Mouse (Mus musculus): Measurements from ENCODE around the gene Itm2b. TPM values are rescaled to one million over a fixed set of nuclear protein-coding genes. Genes with fewer than 3 reads are reported as not detected.

Gene Itm2b
- polyA plus RNA-seq, 1 experiment from 2014 or later: 1,514 TPM

DNA sequence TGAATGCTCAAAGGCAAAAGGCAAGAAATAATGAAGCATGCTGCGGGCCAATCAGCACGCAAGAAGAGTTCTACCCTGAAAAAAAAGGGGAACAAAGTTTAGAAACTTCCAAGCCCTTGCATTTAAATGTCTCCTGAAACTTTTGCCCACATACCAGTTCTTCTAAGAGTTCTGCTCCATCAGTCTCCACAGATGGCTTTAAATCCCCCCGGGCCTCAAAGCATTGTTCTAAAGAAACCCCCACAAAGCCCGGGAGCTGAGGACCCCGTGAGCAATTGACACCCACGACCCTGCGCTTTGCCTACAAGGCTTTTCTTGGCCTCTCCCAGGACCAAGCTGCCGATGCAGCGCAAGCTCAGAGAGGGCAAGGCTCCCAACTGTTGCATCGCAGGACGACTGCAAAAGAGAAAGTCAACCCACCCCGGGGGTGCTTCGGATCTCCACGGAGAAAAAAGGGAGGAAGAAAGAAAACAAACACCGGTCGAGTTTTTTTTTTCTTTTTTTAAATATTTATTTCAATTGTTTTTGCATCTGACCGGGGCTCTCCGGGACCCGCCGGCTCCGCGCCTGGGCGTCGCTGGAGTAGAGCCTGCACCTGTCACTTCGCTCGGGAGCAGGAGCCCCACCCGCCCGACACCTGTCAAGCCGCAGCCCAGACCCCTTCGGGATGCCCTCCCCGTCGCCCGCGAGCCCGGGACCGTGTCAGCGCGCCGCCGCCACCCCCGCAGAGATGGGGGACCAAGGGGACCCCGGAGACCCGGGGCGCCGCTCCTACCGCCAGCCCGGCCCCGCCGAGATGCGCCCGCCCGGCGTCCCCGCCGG, 60.2 kb downstream of the Itm2b start:
- DNase-seq (ENCODE audit: low spot score): peak; percentile 56

DNA sequence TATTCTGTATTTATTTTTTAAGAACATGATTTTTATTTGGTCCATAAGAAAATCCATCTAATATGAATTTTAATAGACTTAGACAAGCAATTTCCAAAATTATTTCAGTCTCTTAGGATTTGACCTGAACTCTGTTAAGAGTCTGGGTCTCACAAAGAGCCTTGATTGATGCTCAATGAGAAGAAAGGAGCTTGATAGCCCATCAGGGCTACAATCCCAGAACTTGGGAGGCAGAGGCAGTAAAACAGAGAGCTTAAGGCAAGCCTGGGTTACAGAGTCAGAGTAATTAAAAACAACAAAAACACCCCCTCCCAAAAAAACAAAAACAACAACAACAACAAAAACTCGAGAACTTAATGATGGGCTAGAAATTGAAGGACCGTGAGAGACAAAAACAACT, 61.1 kb downstream of the Itm2b start:
- DNase-seq (ENCODE audit: low spot score): no peak

DNA sequence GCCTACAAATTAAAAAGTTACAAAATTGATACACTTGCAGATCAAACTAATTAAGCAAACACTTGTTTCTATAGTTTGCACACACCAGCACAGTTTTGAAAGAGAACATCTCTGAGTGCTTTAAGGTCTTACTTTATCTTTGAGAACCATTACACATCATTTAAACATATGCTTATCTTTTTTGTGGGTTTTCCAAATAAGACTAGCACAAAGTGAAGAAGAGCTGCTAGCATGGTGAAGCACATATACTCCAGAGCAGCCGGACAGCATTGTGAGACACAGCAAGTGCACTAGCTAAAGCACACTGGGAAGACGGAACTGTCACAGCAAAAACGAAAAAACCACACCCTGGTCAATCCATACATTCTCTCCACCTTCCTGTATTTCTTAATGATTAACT, 62.9 kb downstream of the Itm2b start:
- no peak for DNase-seq (ENCODE audit: low spot score)

DNA sequence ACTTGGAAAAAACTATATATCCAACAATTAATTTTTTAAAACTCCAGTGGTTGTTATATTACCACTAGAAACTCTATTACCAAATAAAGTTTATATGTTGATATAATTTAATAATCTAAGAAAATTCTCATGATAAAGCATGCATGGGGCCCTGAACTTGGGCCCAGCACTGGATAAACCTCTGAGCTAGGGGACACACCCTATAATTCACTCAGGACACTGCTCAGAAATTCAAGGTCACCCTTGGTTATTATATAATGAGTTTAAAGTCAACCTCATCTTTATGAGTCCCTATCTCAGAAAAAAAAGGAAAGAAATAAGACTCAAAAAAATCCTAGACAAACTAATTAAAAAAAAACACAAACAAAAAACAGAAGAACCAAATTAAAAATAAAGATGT, 68.2 kb downstream of the Itm2b start:
- DNase-seq (ENCODE audit: low spot score): no peak

DNA sequence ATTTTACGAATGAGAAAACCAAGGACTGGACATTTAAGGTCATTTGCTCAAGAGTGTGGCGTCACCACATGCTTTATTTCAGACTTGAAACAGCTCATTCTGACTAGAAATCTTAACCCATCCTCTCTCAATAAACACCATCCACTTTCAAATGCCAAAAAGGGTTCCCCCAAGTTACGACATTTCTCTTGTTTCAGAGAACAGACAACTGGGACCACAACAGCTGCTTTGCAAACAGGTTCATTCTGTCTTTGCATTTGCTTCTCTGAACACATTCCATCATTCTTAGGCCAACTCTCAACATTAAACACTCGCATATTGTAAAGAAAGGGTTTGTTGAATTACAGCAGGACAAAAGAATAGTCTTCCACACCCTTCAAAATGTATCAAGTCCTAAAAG, 71.2 kb downstream of the Itm2b start:
- DNase-seq (ENCODE audit: low spot score): no peak

DNA sequence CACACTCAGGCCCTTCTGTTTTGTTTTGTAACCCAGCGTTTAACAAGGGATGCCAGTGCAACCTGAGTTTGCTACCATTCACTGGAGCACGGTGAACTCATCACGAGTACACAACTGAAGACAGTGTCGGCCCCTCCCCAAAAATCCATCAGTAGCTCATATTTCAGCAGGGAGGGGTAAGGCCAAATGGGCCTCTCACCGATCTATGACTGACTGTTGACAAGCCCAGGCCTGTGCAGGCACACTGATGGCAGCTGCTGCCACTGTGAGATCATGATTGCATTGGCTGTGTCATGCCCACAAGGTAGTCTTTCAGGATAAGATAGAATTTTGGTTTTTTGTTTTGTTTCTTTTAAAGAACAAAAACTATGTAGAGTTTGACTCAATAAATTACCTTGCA, 71.7 kb downstream of the Itm2b start:
- DNase-seq (ENCODE audit: low spot score): no peak

DNA sequence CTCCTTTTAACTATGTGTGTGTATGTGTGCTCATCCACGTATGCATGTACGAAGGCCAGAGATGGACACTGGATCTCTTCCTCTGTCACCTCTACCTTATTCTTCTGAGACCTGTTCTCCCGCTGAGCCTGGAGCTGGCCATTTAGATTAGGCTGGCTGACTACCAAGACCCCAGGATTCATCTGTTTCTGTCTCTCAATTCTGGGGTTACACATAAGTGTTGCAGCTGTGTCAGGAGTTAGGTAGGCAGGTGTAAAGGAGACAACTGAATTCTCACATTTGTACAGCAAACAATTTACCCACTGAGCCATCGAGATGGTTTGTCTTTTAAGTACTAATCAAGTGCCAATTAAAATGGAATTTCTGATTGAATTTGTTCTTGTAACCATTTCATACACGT, 72.2 kb downstream of the Itm2b start:
- DNase-seq (ENCODE audit: low spot score): no peak

Other genes starting within 250 kb of the Itm2b start
- 60.6 and 60.9 TPM in 2 replicates for gene Lpar6, start 147.4 kb downstream of the Itm2b start, polyA plus RNA-seq (2015; fragmentation: Nextera tagmentation; extraction: Ambion mirVana)
- gene Rb1, start 59.5 kb downstream of the Itm2b start, polyA plus RNA-seq (2015; fragmentation: Nextera tagmentation; extraction: Ambion mirVana): 51.7 and 54.3 TPM in 2 replicates
- 80.7 and 90.5 TPM in 2 replicates for gene Med4, start 124.7 kb upstream of the Itm2b start, polyA plus RNA-seq (2015; fragmentation: Nextera tagmentation; extraction: Ambion mirVana)
- gene Sucla2, start 140.0 kb upstream of the Itm2b start, polyA plus RNA-seq (2015; fragmentation: Nextera tagmentation; extraction: Ambion mirVana): 90.3 and 90.9 TPM in 2 replicates
- 8.8 and 9.4 TPM in 2 replicates for gene Nudt15, start 163.0 kb upstream of the Itm2b start, polyA plus RNA-seq (2015; fragmentation: Nextera tagmentation; extraction: Ambion mirVana)

Data from thymus, postnatal 0 days (tissue).